Mouse (Mus musculus): Measurements from ENCODE around the gene Slfn9.
"Not testable (repeated sequence)": the region's sequence is repeated elsewhere in the genome, so short reads cannot be mapped to it uniquely, and the experiment has no call there.

The Slfn9 gene

GRCm38 (mm10) chr11:82956925-82957324, 34.7 kb downstream of the Slfn9 start:
- DNase-seq (ENCODE audit: low spot score), result no peak

DNA sequence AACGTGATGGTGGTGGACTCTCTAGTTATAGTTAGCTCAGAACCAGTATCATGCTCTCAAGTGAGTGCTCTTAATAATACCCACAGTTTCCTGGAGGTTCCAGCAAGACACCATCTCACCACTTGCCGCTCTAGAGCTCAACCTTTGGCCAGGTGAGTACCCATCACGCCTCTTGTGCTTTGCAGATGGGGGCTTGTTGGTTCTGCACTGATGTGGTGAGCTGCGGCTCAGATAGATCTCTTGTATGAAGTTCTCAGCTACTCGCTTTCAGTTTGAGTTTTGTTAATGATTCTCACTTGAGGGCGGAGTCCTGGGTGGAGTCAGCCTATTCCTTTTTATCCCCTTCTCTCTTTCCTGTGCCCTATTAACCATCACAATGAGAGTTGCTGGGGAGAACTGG, 37.0 kb downstream of the Slfn9 start:
- no peak for DNase-seq (ENCODE audit: low spot score)

GRCm38 (mm10) chr11:82952612-82953542, 38.8 kb downstream of the Slfn9 start:
- DNase-seq (ENCODE audit: low spot score), result no peak

DNA sequence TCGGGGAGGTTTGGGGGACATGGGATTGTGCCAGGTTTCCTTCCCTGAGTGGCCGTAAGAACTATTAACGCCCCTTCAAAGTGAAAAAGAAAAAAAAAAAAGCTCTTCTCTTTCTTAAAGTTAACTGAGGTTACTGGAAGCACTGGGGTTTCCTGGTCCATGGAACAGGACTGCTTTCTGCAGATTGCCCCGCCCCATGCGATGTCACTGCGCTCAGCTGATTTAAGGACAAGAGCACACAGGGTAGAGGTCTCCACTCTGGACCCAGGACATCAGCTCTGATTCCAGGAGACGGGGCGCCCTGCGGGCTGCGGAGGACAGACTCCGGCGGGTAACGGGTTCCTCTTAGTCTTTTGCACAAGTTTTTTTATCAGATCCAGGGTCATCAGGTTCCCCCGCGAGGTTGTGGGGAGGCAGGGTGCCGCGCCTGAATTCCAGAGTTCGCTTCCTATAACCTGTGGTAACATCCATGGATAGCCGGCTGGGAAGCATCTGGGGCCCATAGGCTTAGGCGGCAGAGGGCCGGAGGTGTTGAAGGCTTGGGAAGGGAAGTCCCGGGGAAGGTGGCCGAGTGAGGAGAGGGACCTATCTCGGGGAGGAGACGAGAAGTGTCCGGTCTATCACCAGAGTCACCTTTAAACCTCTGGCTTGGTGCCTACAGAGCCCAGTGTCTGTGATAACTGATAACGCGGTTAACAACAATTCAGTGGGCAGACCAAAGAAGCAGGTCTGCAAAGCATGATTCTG, 39.6 kb downstream of the Slfn9 start:
- no peak for DNase-seq (ENCODE audit: low spot score)

DNA sequence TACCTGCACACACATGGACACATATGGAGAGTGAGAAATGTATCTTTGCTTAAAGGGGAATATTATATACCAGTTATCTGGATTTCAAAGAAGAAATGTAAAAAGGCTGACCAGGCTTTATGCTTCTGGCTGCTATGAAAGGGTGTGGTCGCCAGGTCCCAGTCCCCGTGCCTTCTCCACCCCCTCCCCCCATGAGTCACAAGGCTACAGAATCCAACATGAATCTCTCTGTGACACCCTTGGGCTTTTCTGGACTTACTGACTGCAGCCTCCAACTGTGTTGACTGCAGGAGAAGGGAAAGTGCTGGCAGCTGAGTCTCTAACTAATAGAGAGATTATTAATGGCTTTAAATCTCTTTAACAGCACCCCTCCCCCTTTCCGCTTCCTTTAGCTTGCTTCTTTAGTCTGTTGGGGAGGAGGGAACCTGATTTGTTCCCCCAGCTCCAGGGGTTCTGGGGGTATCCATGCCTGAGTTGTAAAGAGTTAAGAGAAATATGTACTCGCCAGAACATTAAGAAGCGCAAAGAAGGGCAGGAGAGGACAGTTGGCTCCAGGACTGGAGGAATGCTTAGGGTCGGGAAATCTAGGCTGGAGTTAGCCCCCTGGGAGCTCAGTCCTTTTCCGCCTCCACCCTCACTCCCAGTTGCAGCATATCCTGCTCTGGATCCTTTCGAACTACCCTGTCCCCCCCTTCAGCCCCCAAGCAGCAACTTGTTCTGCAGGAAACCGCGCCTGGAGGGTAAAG, 40.7 kb downstream of the Slfn9 start, which contains the start of gene Slfn5:
Gene Slfn5, plus strand, starts transcription at position 614 of the 746 bp plus-strand sequence.
- no peak for DNase-seq (ENCODE audit: low spot score)

GRCm38 (mm10) chr11:82949036-82949435, 42.6 kb downstream of the Slfn9 start:
- DNase-seq (ENCODE audit: low spot score), result no peak

DNA sequence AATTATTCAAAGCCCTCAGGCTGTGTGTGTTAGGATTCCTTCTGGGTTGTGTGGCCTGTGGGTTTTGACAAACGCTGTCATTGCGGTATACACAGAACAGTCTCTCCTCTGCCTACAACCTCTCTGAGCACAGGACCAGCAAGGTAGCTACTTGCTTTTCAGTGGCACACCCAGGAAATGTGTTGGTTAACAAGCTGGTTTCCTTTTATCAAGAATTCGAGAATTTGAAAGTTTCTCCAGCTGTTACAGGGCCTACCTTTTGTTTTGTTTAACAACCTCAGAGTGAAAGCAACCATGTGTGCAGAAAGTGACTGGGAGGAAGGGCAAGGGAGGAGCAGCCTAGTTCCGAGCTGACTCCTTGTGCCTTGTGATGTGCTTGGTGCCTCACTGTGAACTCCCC, 44.2 kb downstream of the Slfn9 start:
- no peak for DNase-seq (ENCODE audit: low spot score)

DNA sequence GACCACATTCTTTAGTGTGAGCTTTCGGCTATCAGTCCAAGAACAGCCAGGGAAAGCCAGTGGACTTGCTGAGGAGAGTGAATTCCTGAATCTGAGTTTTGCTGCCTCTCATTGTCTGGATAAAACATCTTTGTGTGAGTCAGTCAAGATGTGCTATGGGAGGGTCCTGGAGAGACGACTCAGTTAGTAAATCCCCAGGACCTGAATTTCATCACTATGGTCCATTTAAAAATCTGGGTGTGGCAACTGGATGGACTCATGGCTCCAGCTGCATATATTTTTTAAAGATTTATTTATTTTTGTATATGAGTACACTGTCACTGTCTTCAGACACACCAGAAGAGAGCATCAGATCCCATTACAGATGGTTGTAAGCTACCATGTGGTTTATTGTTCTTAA, 46.0 kb downstream of the Slfn9 start:
- DNase-seq (ENCODE audit: low spot score), result no peak

DNA sequence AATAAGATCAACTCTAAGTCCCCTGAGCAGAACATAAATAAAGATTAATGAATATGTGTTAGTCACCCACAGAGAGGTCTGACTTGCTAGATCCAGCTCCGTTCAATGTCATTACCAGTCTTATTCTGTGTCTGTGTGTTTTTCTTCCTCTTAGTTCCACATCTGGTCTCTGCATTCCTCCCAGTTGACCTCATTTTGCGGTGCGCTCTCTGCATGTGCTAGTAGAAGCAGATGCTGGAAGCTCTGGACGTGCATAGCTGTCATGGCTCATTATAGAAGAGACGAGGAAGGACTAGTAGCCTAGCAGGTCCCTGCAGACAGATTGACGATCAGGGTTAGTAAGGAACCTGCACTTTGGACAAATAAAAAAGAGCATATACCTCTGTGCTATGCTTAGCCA, 48.3 kb downstream of the Slfn9 start:
- no peak for DNase-seq (ENCODE audit: low spot score)

- no peak for DNase-seq (ENCODE audit: low spot score)
Measured at GRCm38 (mm10) chr11:82933186-82933585, 58.4 kb downstream of the Slfn9 start.

- DNase-seq (ENCODE audit: low spot score), result not testable (repeated sequence)
Measured at GRCm38 (mm10) chr11:82931671-82932450, 59.8 kb downstream of the Slfn9 start.

DNA sequence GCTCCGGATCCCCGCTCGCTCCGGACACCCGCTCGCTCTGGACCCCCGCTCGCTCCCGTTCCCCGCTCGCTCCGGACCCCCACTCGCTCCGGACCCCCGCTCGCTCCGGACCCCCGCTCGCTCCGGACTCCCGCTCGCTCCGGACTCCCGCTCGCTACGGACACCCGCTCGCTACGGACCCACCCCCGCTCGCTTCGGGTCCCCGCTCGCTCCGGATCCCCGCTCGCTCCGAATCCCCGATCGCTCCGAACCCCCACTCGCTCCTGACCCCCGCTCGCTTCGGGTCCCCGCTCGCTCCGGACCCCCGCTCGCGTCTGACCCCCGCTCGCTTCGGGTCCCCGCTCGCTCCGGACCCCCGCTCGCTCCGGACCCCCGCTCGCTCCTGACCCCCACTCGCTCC, 60.5 kb downstream of the Slfn9 start:
- not testable (repeated sequence) for DNase-seq (ENCODE audit: low spot score)

GRCm38 (mm10) chr11:82930391-82930955, 61.2 kb downstream of the Slfn9 start:
- DNase-seq (ENCODE audit: low spot score), result not testable (repeated sequence)

DNA sequence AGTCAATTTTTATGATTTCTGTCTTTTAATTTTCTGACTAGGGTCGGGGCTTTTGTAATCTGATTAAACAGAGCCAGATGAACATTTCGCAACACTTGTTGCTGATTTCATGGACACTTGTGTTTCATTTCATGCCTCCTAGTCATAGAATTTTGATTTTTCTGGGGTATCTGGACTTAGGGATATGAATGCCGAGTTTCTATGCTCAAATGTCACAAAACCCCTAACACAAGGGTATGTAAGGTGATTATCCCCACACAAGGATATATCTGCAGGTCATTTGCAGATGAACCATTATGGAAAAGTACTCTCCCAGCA, 62.0 kb downstream of the Slfn9 start:
- no peak for DNase-seq (ENCODE audit: low spot score)

- no peak for DNase-seq (ENCODE audit: low spot score)
Measured at GRCm38 (mm10) chr11:82928897-82929632, 62.6 kb downstream of the Slfn9 start.
